Mouse (Mus musculus) MEL (cell line): ENCODE measurements around the gene Hoxa5. TPM values are rescaled to one million over a fixed set of nuclear protein-coding genes. Genes with fewer than 3 reads are reported as not detected.

Experiments
- DNase-seq: peaks from one replicate; pipeline ENCODE4 v3.0.0; 2011; ENCODE audit warnings: low read depth, low spot score
- H3K27ac ChIP-seq: 2 replicates; pipeline ENCODE4 v1.5.1; 2012; ENCODE audit warnings: low read depth, mild to moderate bottlenecking, control low read depth, low read length, moderate library complexity; ENCODE audit not compliant: control insufficient read depth
- H3K27me3 ChIP-seq, 2 experiments: fragments of 150-350 bp in 1 of 2; sonication (generic) in 1 of 2; 2 replicates each; pipeline ENCODE4 v1.6.1; 2012; ENCODE audit warnings: low read length in 2 of 2, mild to moderate bottlenecking in 2 of 2, improper control_type of control experiment in 1 of 2, moderate library complexity in 1 of 2; ENCODE audit not compliant: insufficient read depth in 2 of 2, control insufficient read depth in 1 of 2
- H3K36me3 ChIP-seq, 2 experiments: 2 replicates each; pipeline ENCODE4 v1.6.1; 2012 to 2014; ENCODE audit warnings: low read length in 2 of 2, improper control_type of control experiment in 1 of 2, inconsistent platforms in 1 of 2, mild to moderate bottlenecking in 1 of 2; ENCODE audit not compliant: insufficient read depth in 2 of 2, control insufficient read depth in 1 of 2
- H3K4me1 ChIP-seq, 2 experiments: fragments of 150-350 bp in 1 of 2; sonication (generic) in 1 of 2; 2 replicates each; pipeline ENCODE4 v1.6.1; 2012; ENCODE audit warnings: low read length in 2 of 2, improper control_type of control experiment in 1 of 2, mild to moderate bottlenecking in 1 of 2; ENCODE audit not compliant: insufficient read depth in 2 of 2, control insufficient read depth in 1 of 2
- H3K4me3 ChIP-seq, 2 experiments: fragments of 150-350 bp in 1 of 2; sonication (generic) in 1 of 2; 2 replicates each; pipeline ENCODE4 v1.5.1; 2012; ENCODE audit warnings: low read depth in 2 of 2, low read length in 2 of 2, mild to moderate bottlenecking in 2 of 2, moderate library complexity in 2 of 2, control low read depth in 1 of 2, improper control_type of control experiment in 1 of 2; ENCODE audit not compliant: control insufficient read depth in 1 of 2, insufficient read depth in 1 of 2
- H3K79me2 ChIP-seq: 2 replicates; pipeline ENCODE4 v1.6.1; 2012; ENCODE audit warnings: mild to moderate bottlenecking, low read length, moderate library complexity; ENCODE audit not compliant: control insufficient read depth, poor library complexity, insufficient read depth
- H3K9ac ChIP-seq: 2 replicates; pipeline ENCODE4 v1.6.1; 2012; ENCODE audit warnings: low read depth, mild to moderate bottlenecking, control low read depth, low read length, moderate library complexity; ENCODE audit not compliant: control insufficient read depth, poor library complexity, severe bottlenecking
- H3K9me3 ChIP-seq: fragments of 150-350 bp; sonication (generic); replicated peaks from 2 replicates; pipeline ENCODE4 v1.6.1; 2012; ENCODE audit warnings: mild to moderate bottlenecking, low read length, improper control_type of control experiment, moderate library complexity; ENCODE audit not compliant: insufficient read depth
- BHLHE40 ChIP-seq: IDR thresholded peaks from 2 replicates; pipeline ENCODE4 v1.6.1; 2012; ENCODE audit warnings: low read depth, mild to moderate bottlenecking, inconsistent platforms, low read length, improper control_type of control experiment, borderline replicate concordance
- CHD1 ChIP-seq: IDR thresholded peaks from 2 replicates; pipeline ENCODE4 v1.6.1; 2012; ENCODE audit warnings: low read depth, mild to moderate bottlenecking, inconsistent platforms, low read length, improper control_type of control experiment
- CHD2 ChIP-seq: IDR thresholded peaks from 2 replicates; pipeline ENCODE4 v1.6.1; 2011; ENCODE audit warnings: low read length, improper control_type of control experiment
- CTCF ChIP-seq, 3 experiments: IDR thresholded peaks in 2 of 3; conservative IDR thresholded peaks in 1 of 3; 2 replicates each; pipeline ENCODE4 v1.5.1; 2011 to 2012; ENCODE audit warnings: low read length in 3 of 3, low read depth in 2 of 3, mild to moderate bottlenecking in 2 of 3, improper control_type of control experiment in 1 of 3, inconsistent platforms in 1 of 3, mixed read lengths in 1 of 3, moderate library complexity in 1 of 3; ENCODE audit not compliant: control insufficient read depth in 1 of 3, insufficient read depth in 1 of 3, poor library complexity in 1 of 3, severe bottlenecking in 1 of 3
- ELF1 ChIP-seq: IDR thresholded peaks from 2 replicates; pipeline ENCODE4 v1.6.1; 2014; ENCODE audit warnings: low read depth, mild to moderate bottlenecking, inconsistent platforms, low read length, improper control_type of control experiment, moderate library complexity
- ETS1 ChIP-seq: IDR thresholded peaks from 2 replicates; pipeline ENCODE4 v1.6.1; 2012; ENCODE audit warnings: low read depth, mild to moderate bottlenecking, inconsistent platforms, low read length, improper control_type of control experiment, moderate library complexity
- KAT2A ChIP-seq: conservative IDR thresholded peaks from 2 replicates; pipeline ENCODE4 v1.6.1; 2012; ENCODE audit warnings: low read depth, low read length, improper control_type of control experiment, inconsistent platforms
- MAX ChIP-seq: IDR thresholded peaks from 2 replicates; pipeline ENCODE4 v1.6.1; 2011; ENCODE audit warnings: low read length, improper control_type of control experiment
- MAZ ChIP-seq: IDR thresholded peaks from 2 replicates; pipeline ENCODE4 v1.6.1; 2012; ENCODE audit warnings: low read depth, mild to moderate bottlenecking, inconsistent platforms, low read length, improper control_type of control experiment
- MEF2A ChIP-seq: IDR thresholded peaks from 2 replicates; pipeline ENCODE4 v1.6.1; 2014; ENCODE audit warnings: low read depth, mild to moderate bottlenecking, inconsistent platforms, low read length, improper control_type of control experiment; ENCODE audit not compliant: poor library complexity, insufficient replicate concordance, severe bottlenecking; ENCODE audit errors: extremely low read depth
- POLR2AphosphoS2 ChIP-seq: IDR thresholded peaks from 2 replicates; pipeline ENCODE4 v1.6.1; 2011; ENCODE audit warnings: low read length, improper control_type of control experiment
- POLR2AphosphoS5 ChIP-seq: IDR thresholded peaks from 2 replicates; pipeline ENCODE4 v1.6.1; 2012; ENCODE audit warnings: low read depth, borderline replicate concordance, mild to moderate bottlenecking, inconsistent platforms, low read length, moderate library complexity, mixed read lengths
- RAD21 ChIP-seq: IDR thresholded peaks from 2 replicates; pipeline ENCODE4 v1.6.1; 2011; ENCODE audit warnings: mild to moderate bottlenecking, low read depth, low read length, improper control_type of control experiment
- SIN3A ChIP-seq: IDR thresholded peaks from 2 replicates; pipeline ENCODE4 v1.6.1; 2012; ENCODE audit warnings: low read length, improper control_type of control experiment, inconsistent platforms
- SMC3 ChIP-seq: IDR thresholded peaks from 2 replicates; pipeline ENCODE4 v1.6.1; 2011; ENCODE audit warnings: low read depth, low read length, improper control_type of control experiment
- TAL1 ChIP-seq: IDR thresholded peaks from 2 replicates; pipeline ENCODE4 v1.6.1; 2012; ENCODE audit warnings: mild to moderate bottlenecking, inconsistent platforms, low read length, moderate library complexity, mixed read lengths
- UBTF ChIP-seq: IDR thresholded peaks from 2 replicates; pipeline ENCODE4 v1.6.1; 2012; ENCODE audit warnings: low read depth, mild to moderate bottlenecking, inconsistent platforms, low read length, improper control_type of control experiment, moderate library complexity, borderline replicate concordance; ENCODE audit not compliant: insufficient read depth
- USF2 ChIP-seq, 2 experiments: IDR thresholded peaks; 2 replicates each; pipeline ENCODE4 v1.6.1; 2011 to 2012; ENCODE audit warnings: improper control_type of control experiment in 2 of 2, low read length in 2 of 2, borderline replicate concordance in 1 of 2, inconsistent platforms in 1 of 2, low read depth in 1 of 2, mild to moderate bottlenecking in 1 of 2; ENCODE audit not compliant: insufficient read depth in 1 of 2
- ZKSCAN1 ChIP-seq: IDR thresholded peaks from 2 replicates; pipeline ENCODE4 v1.6.1; 2012; ENCODE audit warnings: low read depth, mild to moderate bottlenecking, inconsistent platforms, low read length, improper control_type of control experiment, moderate library complexity
- ZMIZ1 ChIP-seq: IDR thresholded peaks from 2 replicates; pipeline ENCODE4 v1.6.1; 2012; ENCODE audit warnings: low read depth, mild to moderate bottlenecking, inconsistent platforms, low read length, improper control_type of control experiment, moderate library complexity
- polyA plus RNA-seq, 2 experiments: library from polyadenylated mRNA; stranded (reverse) in 1 of 2; unstranded in 1 of 2; fragments of >175 nt in 1 of 2; fragments of >200 nt in 1 of 2; gene quantifications; 2 replicates each; pipeline versions ENCODE4 v1.2.1 to v1.2.4; 2012; ENCODE audit warnings: low replicate concordance in 2 of 2, low read depth in 1 of 2; ENCODE audit not compliant: insufficient read length in 2 of 2, insufficient read depth in 1 of 2, missing spikeins in 1 of 2
- total RNA-seq: library from RNA; depleted of rRNA; stranded (reverse); fragments of 300-350 nt; gene quantifications from 2 replicates; pipeline ENCODE4 v1.2.3, GENCODE M21; 2012

The Hoxa5 gene
- total and polyA plus RNA-seq, 3 experiments = not detected

- no peak overlapping the region for H3K9ac ChIP-seq
- H3K4me1 ChIP-seq = no peaks in the 10 kb centered on the region
- no peaks in the 10 kb centered on the region for H3K27me3 ChIP-seq
- no peak overlapping the region for H3K4me3 ChIP-seq
- no peak for TF ChIP-seq CHD2
- no peak for TF ChIP-seq RAD21
- no peak for TF ChIP-seq POLR2AphosphoS2
- no peak for TF ChIP-seq ELF1
- no peak for TF ChIP-seq UBTF
- TF ChIP-seq ETS1 = no peak
- DNase-seq = no peak
- no peaks in the 10 kb centered on the region for H3K36me3 ChIP-seq
- no peak overlapping the region for H3K27ac ChIP-seq
- no peaks in the 10 kb centered on the region for H3K9me3 ChIP-seq
- no peaks in the 10 kb centered on the region for H3K79me2 ChIP-seq
Observed at GRCm38 (mm10) chr6:52162611-52163365, 41.6 kb downstream of the Hoxa5 start.

GRCm38 (mm10) chr6:52162093-52162380 is 42.4 kb downstream of the Hoxa5 start:
- Histone ChIP-seq H3K79me2 (no peaks in the 10 kb centered on the region), H3K27me3 (no peaks in the 10 kb centered on the region), H3K4me1 (no peaks in the 10 kb centered on the region), H3K9ac (no peak overlapping the region), H3K27ac (no peak overlapping the region), H3K9me3 (no peaks in the 10 kb centered on the region), H3K36me3 (no peaks in the 10 kb centered on the region), H3K4me3 (no peak overlapping the region)
- no peak for DNase-seq
- TF ChIP-seq CTCF (IDR thresholded peaks at IDR 0.05 in 2 of 3, conservative IDR thresholded peaks at IDR 0.05 in 1 of 3; ENCODE audit: control insufficient read depth in 1 of 3, insufficient read depth in 1 of 3, low read depth in 2 of 3, low read length in 3 of 3, poor library complexity in 1 of 3, severe bottlenecking in 1 of 3) (no peak), USF2 (IDR thresholded peaks at IDR 0.05; ENCODE audit: borderline replicate concordance in 1 of 2, insufficient read depth in 1 of 2, low read depth in 1 of 2, low read length in 2 of 2) (no peak), ELF1 (no peak), MAZ (no peak), SIN3A (no peak), CHD1 (no peak), SMC3 (no peak), ETS1 (no peak), POLR2AphosphoS5 (no peak), MAX (no peak), UBTF (no peak), KAT2A (no peak), BHLHE40 (no peak), TAL1 (no peak), ZKSCAN1 (no peak), ZMIZ1 (no peak), MEF2A (no peak)
